Mouse (Mus musculus) E14TG2a.4 (cell line): ENCODE measurements around the gene Robo4.

Experiments used
- CTCF ChIP-seq: conservative IDR thresholded peaks from 2 replicates; pipeline ENCODE4 v1.5.1; 2014; ENCODE audit warnings: low read length
- NANOG ChIP-seq: IDR thresholded peaks from 2 replicates; pipeline ENCODE4 v1.6.1; 2014; ENCODE audit warnings: borderline replicate concordance, low read length, mixed read lengths
- POU5F1 ChIP-seq: IDR thresholded peaks from 2 replicates; pipeline ENCODE4 v1.6.1; 2014; ENCODE audit warnings: low read length, borderline replicate concordance

DNA sequence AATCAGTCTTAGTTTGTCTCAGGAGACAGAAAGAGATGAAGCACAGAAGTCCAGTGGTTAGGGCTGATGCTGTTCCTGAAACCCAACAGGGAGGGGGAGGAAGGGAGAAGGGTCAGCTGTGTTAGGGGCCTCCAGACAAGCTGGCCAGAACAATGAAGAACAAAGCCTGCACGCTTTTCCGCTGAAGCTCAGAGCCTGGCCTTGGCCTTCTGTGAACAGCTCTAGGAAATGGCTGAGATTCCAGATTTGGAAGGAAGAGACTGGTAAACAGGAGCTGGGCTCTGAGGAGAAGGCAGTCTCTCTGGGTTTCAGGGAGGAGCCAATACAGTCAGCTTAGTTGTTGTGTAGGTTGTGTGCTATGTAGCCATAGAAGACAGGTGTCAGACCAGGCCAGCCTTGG is 1.1 kb upstream of the Robo4 start:
- TF ChIP-seq CTCF (no peak), POU5F1 (no peak), NANOG (no peak)
